Mouse (Mus musculus) heart, embryonic 10.5 days (tissue): ENCODE measurements around the gene Pla2g15. TPM values are rescaled to one million over a fixed set of nuclear protein-coding genes. Genes with fewer than 3 reads are reported as not detected.

Experiments used
- polyA plus RNA-seq: library from polyadenylated mRNA; unstranded; fragments of >200 nt; fragmentation: Nextera tagmentation; extraction: Ambion mirVana; gene quantifications from 2 replicates; pipeline ENCODE4 v1.2.1, GENCODE M21; 2016

Pla2g15 gene
- polyA plus RNA-seq, 1 experiment from 2014 or later: 13.6 TPM

Other genes starting within 250 kb of the Pla2g15 start
- gene Pskh1, start 250.0 kb upstream of the Pla2g15 start, polyA plus RNA-seq: 30.3 and 30.4 TPM in 2 replicates
- 1.9 and 2.6 TPM in 2 replicates for gene Ctrl, start 216.5 kb upstream of the Pla2g15 start, polyA plus RNA-seq
- 70.7 and 75.4 TPM in 2 replicates for gene Psmb10, start 212.0 kb upstream of the Pla2g15 start, polyA plus RNA-seq
- 1.7 and 7.9 TPM in 2 replicates for gene Lcat, start 207.0 kb upstream of the Pla2g15 start, polyA plus RNA-seq
- 45.1 and 56.1 TPM in 2 replicates for gene Slc12a4, start 184.3 kb upstream of the Pla2g15 start, polyA plus RNA-seq
- gene Dpep3, start 171.0 kb upstream of the Pla2g15 start, polyA plus RNA-seq: not detected in 2 replicates
- gene Dus2, start 159.1 kb upstream of the Pla2g15 start, polyA plus RNA-seq: 19.7 and 19.8 TPM in 2 replicates
- 0.31 TPM in 1 of 2 replicates, not detected in the other for gene Dpep2nb, start 144.4 kb upstream of the Pla2g15 start, polyA plus RNA-seq
- gene Ddx28, start 138.5 kb upstream of the Pla2g15 start, polyA plus RNA-seq: 16.1 and 18.7 TPM in 2 replicates
- 4.9 and 6.5 TPM in 2 replicates for gene Nfatc3, start 91.6 kb upstream of the Pla2g15 start, polyA plus RNA-seq
- gene Esrp2, start 13.4 kb upstream of the Pla2g15 start, polyA plus RNA-seq: 2.4 and 5.4 TPM in 2 replicates
- 47.3 and 67.8 TPM in 2 replicates for gene Slc7a6, start 18.5 kb downstream of the Pla2g15 start, polyA plus RNA-seq
- 24.1 and 38.1 TPM in 2 replicates for gene Slc7a6os, start 60.5 kb downstream of the Pla2g15 start, polyA plus RNA-seq
- gene Prmt7, start 60.5 kb downstream of the Pla2g15 start, polyA plus RNA-seq: 59.7 and 63.9 TPM in 2 replicates
- gene Smpd3, start 187.6 kb downstream of the Pla2g15 start, polyA plus RNA-seq: 3.8 and 4.4 TPM in 2 replicates